Mouse (Mus musculus) heart, adult 2 months (tissue): ENCODE data around the gene Msh2. TPM values are rescaled to one million over a fixed set of nuclear protein-coding genes. Genes with fewer than 3 reads are reported as not detected.

Experiments used
- DNase-seq, 2 experiments: peaks; one replicate each; pipeline ENCODE4 v3.0.0; 2021
- H3K27ac ChIP-seq: fragments of 200-600 bp; 2 replicates; pipeline ENCODE4 v1.8.1; 2022
- H3K27me3 ChIP-seq: fragments of 200-500 bp; 2 replicates; pipeline ENCODE4 v1.6.1; 2012; ENCODE audit warnings: mild to moderate bottlenecking, low read length, inconsistent platforms, mixed read lengths; ENCODE audit not compliant: control insufficient read depth, insufficient read depth
- H3K36me3 ChIP-seq: fragments of 200-500 bp; 2 replicates; pipeline ENCODE4 v1.6.1; 2012; ENCODE audit warnings: low read length, inconsistent platforms; ENCODE audit not compliant: control insufficient read depth, insufficient read depth
- H3K4me1 ChIP-seq: fragments of 200-500 bp; 2 replicates; pipeline ENCODE4 v1.6.1; 2011; ENCODE audit warnings: low read length; ENCODE audit not compliant: control insufficient read depth, insufficient read depth
- H3K4me3 ChIP-seq: fragments of 200-600 bp; 2 replicates; pipeline ENCODE4 v1.8.1; 2022
- H3K79me2 ChIP-seq: fragments of 200-500 bp; replicated peaks from 2 replicates; pipeline ENCODE4 v1.6.1; 2012; ENCODE audit warnings: mild to moderate bottlenecking, inconsistent platforms, low read length, moderate library complexity, mixed read lengths; ENCODE audit not compliant: control insufficient read depth, insufficient read depth
- H3K9ac ChIP-seq: fragments of 200-500 bp; 2 replicates; pipeline ENCODE4 v1.6.1; 2012; ENCODE audit warnings: low read depth, mild to moderate bottlenecking, control low read depth, inconsistent platforms, low read length, mixed read lengths
- CTCF ChIP-seq: fragments of 200-600 bp; IDR thresholded peaks from 2 replicates; pipeline ENCODE4 v1.8.1; 2022; ENCODE audit warnings: antibody characterized with exemption, mild to moderate bottlenecking, moderate library complexity
- EP300 ChIP-seq: fragments of 200-500 bp; IDR thresholded peaks from 2 replicates; pipeline ENCODE4 v1.6.1; 2011; ENCODE audit warnings: low read depth, low read length, control low read depth; ENCODE audit not compliant: insufficient read depth
- POLR2A ChIP-seq: fragments of 200-500 bp; IDR thresholded peaks from 2 replicates; pipeline ENCODE4 v1.6.1; 2011; ENCODE audit warnings: mild to moderate bottlenecking, low read depth, low read length, control low read depth; ENCODE audit not compliant: insufficient read depth
- WGBS: fragments of 180-500 bp; shearing (Covaris S2); methylation state at CpG from one replicate; pipeline ENCODE4 v1.1.7; 2018; 5-methylcytosine and 5-hydroxymethylcytosine counted together
- intact Hi-C: fragments of 180-260 bp; cut with DNase I; formaldehyde crosslinking; loops from one replicate; pipeline ENCODE4 v1.15.1; 2025
- polyA plus RNA-seq: library from polyadenylated mRNA; depleted of rRNA; stranded (reverse); fragments of >200 nt; gene quantifications from 2 replicates; pipeline ENCODE4 v1.2.3, GENCODE M21; 2012; rRNA removed
- total RNA-seq, 2 experiments: library from RNA; stranded (reverse); gene quantifications; 2 replicates each; pipeline ENCODE4 v1.2.3; 2021

Gene Msh2
- total and polyA plus RNA-seq, 3 experiments, result 4.9 to 13.7 (median 12.7) TPM

- TF ChIP-seq EP300 (no peak), CTCF (peak; percentile 46), POLR2A (no peak)
- no peaks in the 10 kb centered on the region for H3K27me3 ChIP-seq
- H3K9ac ChIP-seq, result no peak overlapping the region
- H3K4me1 ChIP-seq, result no peaks in the 10 kb centered on the region
- H3K27ac ChIP-seq, result no peak overlapping the region
- intact Hi-C loops, result loop anchor here (5.0 kb wide), 1 partner anchor 174 kb away; no protein-coding TSS in a partner anchor
- H3K79me2 ChIP-seq, result no peaks in the 10 kb centered on the region
- whole genome bisulfite sequencing, result 78% methylated on average over 3 of the region's 3 CpGs
- no peaks in the 10 kb centered on the region for H3K36me3 ChIP-seq
- no peak for DNase-seq
- no peak overlapping the region for H3K4me3 ChIP-seq
Observed at GRCm38 (mm10) chr17:87773175-87773574, 101.0 kb downstream of the Msh2 start.

Other genes with a start within 250 kb of the Msh2 start
- not detected for gene Stpg4, start 244.6 kb upstream of the Msh2 start, total RNA-seq
- gene Stpg4, start 244.6 kb upstream of the Msh2 start, polyA plus RNA-seq, result 0.27 TPM in 1 of 2 replicates, not detected in the other
- gene Calm2, start 225.4 kb upstream of the Msh2 start, total RNA-seq, result 100 to 1,000 TPM; 132 to 145 TPM
- 36.7 and 86.5 TPM in 2 replicates for gene Calm2, start 225.4 kb upstream of the Msh2 start, polyA plus RNA-seq
- gene Epcam, start 36.4 kb upstream of the Msh2 start, total RNA-seq, result not detected
- gene Epcam, start 36.4 kb upstream of the Msh2 start, polyA plus RNA-seq, result 0.86 TPM in 1 of 2 replicates, not detected in the other
- gene Kcnk12, start 125.7 kb downstream of the Msh2 start, total RNA-seq, result not detected
- gene Kcnk12, start 125.7 kb downstream of the Msh2 start, polyA plus RNA-seq, result 0.18 TPM in 1 of 2 replicates, not detected in the other
- gene Rpl36-ps4, start 248.6 kb downstream of the Msh2 start, total RNA-seq, result not detected
- gene Rpl36-ps4, start 248.6 kb downstream of the Msh2 start, polyA plus RNA-seq, result not detected in 2 replicates